Mouse (Mus musculus): ENCODE results near the gene Tanc1. TPM values are rescaled to one million over a fixed set of nuclear protein-coding genes. Genes with fewer than 3 reads are reported as not detected.
A peak's percentile ranks its signal among the peaks of the same experiment; 100 is the strongest.

The Tanc1 gene
- polyA plus RNA-seq, 1 experiment = 7.2 TPM

DNA sequence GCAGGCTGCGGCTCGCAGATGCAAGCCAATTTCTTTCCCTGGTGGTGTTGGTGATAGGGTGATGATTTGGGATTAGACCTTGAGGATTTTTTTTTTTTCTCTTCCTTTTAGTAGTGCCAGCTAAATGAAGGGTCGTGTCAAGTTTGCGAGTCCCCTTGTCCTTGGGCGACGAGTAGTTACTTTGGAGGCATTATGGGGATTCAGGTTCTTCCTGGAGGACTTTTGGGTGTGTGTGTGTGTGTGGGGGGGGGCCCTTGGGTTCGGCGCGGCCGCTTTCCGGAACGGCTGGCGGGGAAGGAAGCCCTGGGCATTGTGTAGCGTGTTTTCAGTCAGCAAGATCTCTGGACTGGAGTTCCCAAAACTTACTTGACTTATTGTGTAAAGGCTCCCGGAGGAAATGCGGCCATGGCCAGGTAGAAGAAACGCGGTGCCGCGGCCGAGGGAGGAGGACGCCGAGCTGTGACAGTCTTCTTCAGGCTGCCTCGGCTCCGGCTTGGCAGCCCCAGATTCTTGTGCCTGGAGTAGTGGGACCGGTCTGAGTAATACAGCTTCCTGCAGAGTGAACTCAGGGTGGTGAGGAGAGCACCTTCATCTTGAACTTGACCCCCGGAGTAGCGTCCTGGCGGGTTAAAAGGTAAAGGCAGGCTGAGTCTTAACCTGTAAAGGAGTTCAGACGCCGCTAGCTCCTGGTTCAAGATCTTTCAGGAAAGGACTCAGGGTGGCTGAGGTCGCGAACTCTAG is 1.1 kb downstream of the Tanc1 start:
- WGBS = under 1% methylated on average over 33 of the region's 33 CpGs

DNA sequence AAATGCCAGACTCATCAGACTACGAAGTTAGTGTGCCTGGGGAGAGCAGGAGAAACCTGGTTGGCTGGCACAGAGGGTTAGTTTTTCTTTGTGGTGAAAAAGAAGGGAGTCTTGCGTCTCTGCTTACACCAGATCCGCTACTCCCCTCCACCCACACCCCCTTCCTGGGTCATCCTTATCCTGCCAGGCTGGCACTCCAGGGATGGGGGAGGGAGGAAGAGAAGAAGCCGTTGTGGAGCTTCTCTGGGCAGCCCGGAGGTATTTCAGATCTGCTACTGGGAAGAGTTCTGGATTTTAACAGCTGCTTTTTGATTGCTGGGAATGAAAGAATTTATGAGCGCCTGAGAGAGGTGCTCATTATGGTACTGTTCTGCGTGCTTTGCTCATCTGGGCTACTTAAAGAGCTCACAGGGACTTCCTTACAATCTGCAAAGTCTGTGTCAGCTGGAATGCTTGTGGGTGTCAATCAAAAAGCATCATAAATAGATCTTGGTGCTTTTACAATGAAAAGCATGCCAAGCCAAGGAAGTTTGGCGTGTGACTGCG is 1.7 kb downstream of the Tanc1 start:
- Histone ChIP-seq H3K36me3 (ENCODE audit: control insufficient read depth, insufficient read depth, low read length) (no peaks in the 10 kb centered on the region), H3K27ac (ENCODE audit: insufficient read depth, low read depth, low read length) (peak overlapping the region; percentile 47; the same call in 1 of the 2 replicates), H3K27me3 (ENCODE audit: control insufficient read depth, insufficient read depth, low read length) (no peaks in the 10 kb centered on the region), H3K4me1 (ENCODE audit: control insufficient read depth, insufficient read depth, insufficient read length, low read length) (peaks cover 12% of the 10 kb centered on the region; the same call in 1 of the 2 replicates), H3K4me3 (ENCODE audit: low read depth, low read length) (peak overlapping the region; percentile 99)
- 24% methylated on average over 9 of the region's 9 CpGs for WGBS
- TF ChIP-seq POLR2A (IDR thresholded peaks at IDR 0.05; ENCODE audit: low read depth, low read length) (no peak), CTCF (IDR thresholded peaks at IDR 0.05; ENCODE audit: extremely low read depth, insufficient read length, insufficient replicate concordance, low read depth, low read length) (no peak; the same call in 1 of the 2 replicates)

More for the DNA sequence above, 1.1 kb downstream of the Tanc1 start:
- peak overlapping the region; percentile 47 for H3K27ac ChIP-seq (ENCODE audit: insufficient read depth, low read depth, low read length)
- H3K4me1 ChIP-seq (ENCODE audit: control insufficient read depth, insufficient read depth, insufficient read length, low read length) = peaks cover 12% of the 10 kb centered on the region; the same call in 1 of the 2 replicates
- no peak for TF ChIP-seq POLR2A (IDR thresholded peaks at IDR 0.05; ENCODE audit: low read depth, low read length)
- H3K4me3 ChIP-seq (ENCODE audit: low read depth, low read length) = peak overlapping the region; percentile 99
- H3K36me3 ChIP-seq (ENCODE audit: control insufficient read depth, insufficient read depth, low read length) = no peaks in the 10 kb centered on the region
- H3K27me3 ChIP-seq (ENCODE audit: control insufficient read depth, insufficient read depth, low read length) = no peaks in the 10 kb centered on the region

DNA sequence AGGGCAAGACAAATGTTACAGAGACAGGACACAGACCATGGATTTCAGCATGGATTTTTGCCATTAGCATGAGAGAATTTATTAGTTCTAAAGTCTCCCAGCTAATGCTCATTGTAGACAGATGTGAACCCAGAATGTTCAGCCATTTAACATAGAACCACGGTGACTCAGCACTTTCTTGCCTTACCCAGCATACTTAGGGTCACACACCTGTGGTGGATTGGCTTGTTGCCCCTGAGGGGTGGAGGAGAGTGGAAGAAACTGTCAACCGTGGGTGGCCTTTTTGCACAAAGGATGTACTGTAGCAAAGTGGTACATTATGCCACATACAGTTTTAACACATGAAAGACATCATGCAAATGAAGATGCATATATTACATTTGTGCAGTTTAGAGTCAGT is 5.0 kb downstream of the Tanc1 start:
- Histone ChIP-seq H3K27me3 (ENCODE audit: control insufficient read depth, insufficient read depth, low read length) (no peaks in the 10 kb centered on the region), H3K36me3 (ENCODE audit: control insufficient read depth, insufficient read depth, low read length) (no peaks in the 10 kb centered on the region), H3K4me1 (ENCODE audit: control insufficient read depth, insufficient read depth, insufficient read length, low read length) (peaks cover 12% of the 10 kb centered on the region; the same call in 1 of the 2 replicates), H3K27ac (ENCODE audit: insufficient read depth, low read depth, low read length) (peak overlapping the region; percentile 40; the same call in 1 of the 2 replicates), H3K4me3 (ENCODE audit: low read depth, low read length) (no peak overlapping the region)
- TF ChIP-seq POLR2A (IDR thresholded peaks at IDR 0.05; ENCODE audit: low read depth, low read length) (no peak), CTCF (IDR thresholded peaks at IDR 0.05; ENCODE audit: extremely low read depth, insufficient read length, insufficient replicate concordance, low read depth, low read length) (no peak)
- 42% methylated on average over 2 of the region's 2 CpGs for WGBS

DNA sequence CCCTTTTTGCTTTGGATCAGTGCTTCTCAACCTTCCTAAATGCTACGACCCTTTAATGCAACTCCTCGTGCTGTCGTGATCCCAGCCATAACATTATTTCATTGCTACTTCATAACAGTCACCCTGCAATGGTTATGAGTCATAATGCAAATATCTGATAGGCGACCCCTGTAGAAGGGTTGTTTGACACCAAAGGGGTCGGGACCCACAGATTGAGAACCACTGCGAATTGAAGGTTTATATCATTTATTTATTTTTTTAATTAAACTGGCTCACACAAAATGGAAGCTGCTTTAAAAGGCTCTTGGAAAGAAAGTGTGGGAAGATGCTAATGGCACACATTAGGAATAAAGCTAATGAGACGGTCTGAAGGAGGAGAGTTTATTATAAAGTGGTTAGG is 7.2 kb downstream of the Tanc1 start:
- H3K4me1 ChIP-seq (ENCODE audit: control insufficient read depth, insufficient read depth, insufficient read length, low read length) = peaks cover 9% of the 10 kb centered on the region; the same call in 1 of the 2 replicates
- no peak overlapping the region for H3K27ac ChIP-seq (ENCODE audit: insufficient read depth, low read depth, low read length)
- H3K36me3 ChIP-seq (ENCODE audit: control insufficient read depth, insufficient read depth, low read length) = no peaks in the 10 kb centered on the region
- TF ChIP-seq POLR2A (IDR thresholded peaks at IDR 0.05; ENCODE audit: low read depth, low read length) (no peak), CTCF (IDR thresholded peaks at IDR 0.05; ENCODE audit: extremely low read depth, insufficient read length, insufficient replicate concordance, low read depth, low read length) (no peak)
- H3K4me3 ChIP-seq (ENCODE audit: low read depth, low read length) = no peak overlapping the region
- 70% methylated on average over 7 of the region's 7 CpGs for WGBS
- H3K27me3 ChIP-seq (ENCODE audit: control insufficient read depth, insufficient read depth, low read length) = no peaks in the 10 kb centered on the region

DNA sequence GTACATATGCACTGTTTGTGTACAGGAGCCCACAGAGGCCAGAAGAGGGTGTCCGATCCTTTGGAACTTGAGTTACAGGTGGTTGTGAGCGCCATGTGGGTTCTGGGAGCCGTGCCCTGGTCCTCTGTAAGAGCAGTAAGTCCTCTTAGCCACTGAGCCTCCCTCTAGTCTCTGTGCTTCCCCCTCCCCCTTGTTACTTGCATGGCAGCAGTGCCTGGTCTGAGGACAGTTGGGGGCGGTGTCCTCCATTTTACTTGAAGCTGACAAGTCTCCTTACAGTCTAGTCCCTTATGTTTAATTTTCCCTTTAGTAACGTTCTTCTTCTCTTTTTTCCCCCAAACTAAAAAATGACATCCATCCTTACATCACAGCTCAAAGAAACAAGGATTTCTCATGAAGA is 8.8 kb downstream of the Tanc1 start:
- TF ChIP-seq CTCF (IDR thresholded peaks at IDR 0.05; ENCODE audit: extremely low read depth, insufficient read length, insufficient replicate concordance, low read depth, low read length) = no peak
- no peak for TF ChIP-seq POLR2A (IDR thresholded peaks at IDR 0.05; ENCODE audit: low read depth, low read length)
- Histone ChIP-seq H3K27ac (ENCODE audit: insufficient read depth, low read depth, low read length) (no peak overlapping the region), H3K4me1 (ENCODE audit: control insufficient read depth, insufficient read depth, insufficient read length, low read length) (peaks cover 9% of the 10 kb centered on the region; the same call in 1 of the 2 replicates), H3K36me3 (ENCODE audit: control insufficient read depth, insufficient read depth, low read length) (no peaks in the 10 kb centered on the region), H3K27me3 (ENCODE audit: control insufficient read depth, insufficient read depth, low read length) (no peaks in the 10 kb centered on the region), H3K4me3 (ENCODE audit: low read depth, low read length) (no peak overlapping the region)
- 92% methylated on average over 5 of the region's 5 CpGs for WGBS

DNA sequence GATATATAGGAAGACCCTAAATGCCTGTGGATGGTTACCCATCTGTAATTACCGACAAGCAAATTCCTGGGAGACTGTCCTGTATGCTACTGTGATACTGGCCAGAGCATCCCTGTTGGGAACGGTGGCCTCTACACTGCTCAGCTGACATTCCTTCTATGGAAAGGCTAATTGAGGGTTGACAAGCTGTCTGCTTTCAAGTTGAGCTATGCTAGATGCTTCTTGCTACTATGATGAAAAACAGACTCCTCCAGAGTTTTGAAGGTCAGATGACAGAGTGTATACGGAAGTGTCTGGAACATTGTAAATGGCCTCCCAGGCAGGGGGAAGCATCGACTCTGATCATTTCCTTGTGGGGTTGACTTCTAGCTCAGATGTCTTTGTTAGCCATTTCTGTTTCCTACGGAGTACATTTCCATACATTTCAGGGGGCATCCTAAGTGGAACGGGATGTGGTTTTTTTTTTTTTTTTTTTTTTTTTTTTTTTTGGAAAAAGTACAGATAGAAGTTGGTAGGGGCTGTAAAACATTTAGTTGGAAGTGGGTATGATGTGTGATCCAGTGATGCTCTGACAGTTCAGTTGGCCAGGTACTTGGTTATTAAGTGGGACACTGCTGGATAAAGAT is 10.8 kb downstream of the Tanc1 start:
- Histone ChIP-seq H3K27me3 (ENCODE audit: control insufficient read depth, insufficient read depth, low read length) (no peaks in the 10 kb centered on the region), H3K27ac (ENCODE audit: insufficient read depth, low read depth, low read length) (no peak overlapping the region), H3K4me1 (ENCODE audit: control insufficient read depth, insufficient read depth, insufficient read length, low read length) (no peaks in the 10 kb centered on the region), H3K4me3 (ENCODE audit: low read depth, low read length) (no peak overlapping the region), H3K36me3 (ENCODE audit: control insufficient read depth, insufficient read depth, low read length) (no peaks in the 10 kb centered on the region)
- no peak for TF ChIP-seq POLR2A (IDR thresholded peaks at IDR 0.05; ENCODE audit: low read depth, low read length)
- TF ChIP-seq CTCF (IDR thresholded peaks at IDR 0.05; ENCODE audit: extremely low read depth, insufficient read length, insufficient replicate concordance, low read depth, low read length) = no peak
- WGBS = 66% methylated on average over 6 of the region's 6 CpGs

DNA sequence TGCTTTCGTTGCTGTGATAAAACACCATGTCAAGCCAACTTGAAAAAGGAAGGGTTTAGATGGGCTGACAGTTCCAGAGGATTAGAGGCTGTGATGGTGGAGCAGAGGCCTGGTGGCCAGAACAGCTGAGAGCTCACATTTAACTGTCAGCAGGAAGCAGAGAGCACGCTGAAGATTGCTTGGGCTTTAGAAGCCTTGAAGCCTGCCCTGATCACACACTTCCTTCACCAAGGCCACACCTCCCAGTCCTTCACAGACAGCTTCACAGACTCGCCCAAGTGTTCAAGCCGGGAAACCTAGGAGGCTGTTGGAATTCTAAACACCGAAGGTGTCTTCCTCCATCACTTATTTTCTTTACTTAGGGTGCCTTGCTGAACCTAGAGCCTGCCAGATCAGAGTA is 12.0 kb downstream of the Tanc1 start:
- no peak overlapping the region for H3K4me3 ChIP-seq (ENCODE audit: low read depth, low read length)
- peaks cover 8% of the 10 kb centered on the region for H3K4me1 ChIP-seq (ENCODE audit: control insufficient read depth, insufficient read depth, insufficient read length, low read length)
- H3K27me3 ChIP-seq (ENCODE audit: control insufficient read depth, insufficient read depth, low read length) = no peaks in the 10 kb centered on the region
- TF ChIP-seq CTCF (IDR thresholded peaks at IDR 0.05; ENCODE audit: extremely low read depth, insufficient read length, insufficient replicate concordance, low read depth, low read length) = no peak
- TF ChIP-seq POLR2A (IDR thresholded peaks at IDR 0.05; ENCODE audit: low read depth, low read length) = no peak
- H3K27ac ChIP-seq (ENCODE audit: insufficient read depth, low read depth, low read length) = no peak overlapping the region
- 72% methylated on average over 5 of the region's 5 CpGs for WGBS
- H3K36me3 ChIP-seq (ENCODE audit: control insufficient read depth, insufficient read depth, low read length) = no peaks in the 10 kb centered on the region

All from small intestine, adult 2 months (tissue).